Mouse (Mus musculus) gastrocnemius, adult 8-10 months (tissue): ENCODE measurements around the gene Cmklr1. TPM values are rescaled to one million over a fixed set of nuclear protein-coding genes. Genes with fewer than 3 reads are reported as not detected.

Source experiments
- DNase-seq, 2 experiments: peaks; one replicate each; pipeline ENCODE4 v3.0.0; 2022; ENCODE audit warnings: low spot score in 2 of 2
- total RNA-seq, 4 experiments: library from RNA; stranded (reverse); gene quantifications; 2 replicates each; pipeline ENCODE4 v1.2.4; 2022

Cmklr1 gene
- total RNA-seq, 4 experiments from 2014 or later, result 6.6 to 11.3 (median 8.4) TPM

DNA sequence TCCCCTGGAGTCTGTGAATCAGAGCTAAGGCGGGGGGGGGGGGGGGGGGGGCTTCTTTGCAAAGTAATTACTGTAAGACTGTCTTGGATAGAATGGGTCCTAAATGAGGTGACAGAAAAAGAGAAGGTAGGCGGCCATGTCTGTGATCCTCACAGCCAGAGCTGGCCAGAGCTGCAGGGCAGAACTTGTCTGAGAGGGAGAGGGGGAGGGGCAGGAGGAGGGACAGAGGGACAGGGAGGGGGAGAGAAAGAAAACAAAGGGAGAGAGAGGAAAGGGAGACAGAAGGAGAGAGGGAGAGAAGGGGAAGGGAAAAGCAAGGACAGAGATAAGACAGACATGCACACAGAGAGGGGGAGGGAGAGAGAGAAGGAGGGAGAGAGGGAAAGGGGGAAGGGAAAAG, 27.2 kb downstream of the Cmklr1 start:
- DNase-seq, result no peak

DNA sequence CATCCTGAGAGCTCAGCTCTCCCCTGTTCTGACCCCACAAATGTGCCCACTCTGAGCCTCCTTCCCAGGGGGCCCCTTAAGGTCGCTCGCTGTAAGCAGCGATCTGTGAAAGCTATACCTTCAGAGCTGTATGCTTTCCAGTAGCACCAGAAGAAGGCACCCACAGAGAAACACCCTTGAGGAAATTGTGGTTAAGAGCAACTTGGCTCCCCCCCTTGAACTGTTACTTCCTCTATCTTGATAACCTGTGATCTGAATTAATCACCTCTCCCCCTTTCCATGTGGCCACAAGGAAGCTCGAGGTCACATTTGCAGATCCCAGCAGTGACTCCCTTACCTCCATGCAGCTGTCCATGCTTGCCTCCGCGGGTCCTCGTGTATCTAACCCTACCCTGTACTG, 29.2 kb downstream of the Cmklr1 start:
- DNase-seq, result no peak

DNA sequence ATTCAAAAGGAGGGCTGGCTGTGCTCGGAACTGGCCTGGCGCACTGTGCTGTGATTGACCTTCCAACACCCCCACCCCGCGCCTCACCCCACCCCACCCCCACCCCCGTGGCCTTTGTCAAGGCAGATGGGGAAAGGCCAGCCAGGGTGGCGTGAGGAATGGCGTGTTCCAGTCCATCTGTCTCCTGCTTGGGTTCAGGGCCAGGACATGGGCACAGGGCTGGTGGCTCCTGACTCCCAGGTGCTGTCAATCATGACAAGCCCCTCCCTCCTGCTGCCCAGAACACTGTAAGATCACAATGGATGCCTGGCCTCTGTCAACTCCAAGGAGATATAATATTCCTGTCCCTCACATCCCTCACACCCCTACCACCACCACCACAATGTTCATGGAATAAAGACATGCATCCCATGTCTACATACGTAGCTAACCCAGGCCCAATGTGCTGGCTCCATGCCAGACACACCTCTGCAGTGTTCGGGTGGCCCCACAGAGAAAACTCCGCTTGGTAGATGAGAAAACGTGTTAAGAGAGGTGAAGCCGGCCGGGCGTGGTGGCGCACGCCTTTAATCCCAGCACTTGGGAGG, 30.0 kb downstream of the Cmklr1 start:
- DNase-seq, result no peak

DNA sequence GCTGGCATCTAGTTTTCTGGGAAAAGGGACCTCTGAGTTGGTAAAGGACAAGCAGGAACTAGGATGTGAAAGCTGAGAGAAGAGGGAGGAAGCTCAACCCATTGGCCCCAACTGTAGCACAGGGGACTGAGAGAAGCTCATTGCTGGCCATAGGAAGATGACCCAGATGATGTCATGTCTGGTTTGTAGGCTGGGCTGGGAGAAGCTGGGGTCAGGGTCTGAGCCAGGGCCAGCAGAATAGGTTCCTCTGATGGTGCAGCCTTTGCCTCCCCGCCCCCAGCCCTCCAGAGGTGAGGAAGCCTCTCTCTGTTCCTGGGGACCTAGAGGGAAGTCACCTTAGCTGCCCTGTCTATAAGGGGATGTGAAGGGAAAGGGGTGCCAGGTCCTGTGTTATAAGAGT, 31.1 kb downstream of the Cmklr1 start:
- no peak for DNase-seq

DNA sequence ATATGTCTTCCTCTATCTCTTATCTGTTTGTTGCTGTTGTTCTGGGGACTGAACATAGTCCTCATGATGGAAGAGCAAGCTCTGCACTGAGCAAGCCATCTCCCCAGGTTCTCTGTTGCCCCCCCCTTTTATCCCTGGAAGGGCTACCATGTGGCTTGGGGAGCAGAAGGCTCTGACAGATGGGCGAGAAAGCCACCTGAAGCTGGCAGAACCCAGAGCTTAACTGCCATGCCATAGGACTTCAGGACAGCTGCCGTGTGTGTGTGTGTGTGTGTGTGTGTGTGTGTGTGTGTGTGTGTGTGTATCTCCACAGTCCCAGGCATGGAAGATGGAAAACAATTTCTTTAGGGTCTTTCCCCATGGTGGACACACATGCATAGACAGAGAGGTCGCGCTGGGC, 31.5 kb downstream of the Cmklr1 start:
- no peak for DNase-seq

DNA sequence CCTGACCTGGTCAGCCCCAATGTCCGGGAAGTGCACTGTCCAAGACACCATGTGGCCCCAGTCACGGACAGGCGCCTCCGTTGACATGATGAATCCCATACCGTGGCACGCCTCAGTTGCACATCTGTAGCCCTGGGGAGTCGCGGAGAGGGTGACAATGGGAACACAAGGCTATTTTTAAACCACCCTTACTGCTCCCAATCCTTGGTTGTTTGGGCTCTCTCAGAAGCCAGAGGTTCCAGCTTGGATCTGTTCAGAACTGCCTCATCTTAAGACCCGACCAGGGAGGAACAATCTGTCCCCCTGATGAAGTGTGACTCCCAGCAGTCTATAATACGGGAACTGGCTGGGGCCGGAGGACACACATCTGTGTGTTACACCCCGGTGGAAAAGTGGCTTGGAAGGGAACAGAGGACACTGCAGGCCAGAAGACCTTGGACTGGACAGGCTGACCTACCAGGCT, 38.4 kb downstream of the Cmklr1 start:
- DNase-seq, result peak in 1 of 2 experiments; percentile 31

DNA sequence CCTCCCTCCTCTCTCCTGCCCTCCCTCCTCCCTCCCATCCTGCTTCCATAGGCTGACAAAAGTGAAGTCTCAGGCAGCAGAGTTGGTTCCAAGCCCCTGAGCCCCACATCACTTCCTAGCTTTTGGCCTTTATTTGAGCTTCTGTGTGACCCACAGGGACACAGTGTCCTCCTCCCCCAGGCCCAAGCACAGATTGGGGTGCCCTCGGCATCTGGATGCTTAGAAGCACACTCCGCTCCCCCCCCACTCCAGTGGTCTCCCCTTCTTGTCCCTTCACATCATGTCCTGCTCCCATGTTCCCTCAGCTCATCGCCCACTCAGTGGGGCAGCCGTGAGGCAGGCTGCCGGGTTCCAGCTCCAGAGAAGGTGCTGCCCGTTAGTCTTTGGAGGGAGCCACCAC, 39.1 kb downstream of the Cmklr1 start:
- DNase-seq, result no peak

DNA sequence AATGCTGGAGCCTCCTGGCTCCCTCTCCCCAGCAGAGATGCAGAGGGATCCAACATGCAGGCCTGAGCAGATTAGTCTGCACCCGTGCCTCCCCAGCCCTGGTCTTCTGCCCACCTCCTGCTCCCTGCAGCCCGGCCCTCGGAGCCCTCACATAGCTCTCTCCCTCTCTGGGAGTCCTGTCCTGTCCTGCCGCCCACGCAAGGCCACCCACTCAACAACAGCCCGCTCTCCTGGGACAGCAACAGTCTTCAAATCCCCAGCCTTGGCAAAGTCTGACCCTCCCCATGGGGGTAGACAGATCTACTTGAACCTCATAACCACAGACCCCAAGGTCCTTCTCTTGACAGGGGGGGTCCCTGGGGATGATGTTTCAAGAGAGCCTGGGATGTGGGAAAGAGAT, 39.7 kb downstream of the Cmklr1 start:
- no peak for DNase-seq

DNA sequence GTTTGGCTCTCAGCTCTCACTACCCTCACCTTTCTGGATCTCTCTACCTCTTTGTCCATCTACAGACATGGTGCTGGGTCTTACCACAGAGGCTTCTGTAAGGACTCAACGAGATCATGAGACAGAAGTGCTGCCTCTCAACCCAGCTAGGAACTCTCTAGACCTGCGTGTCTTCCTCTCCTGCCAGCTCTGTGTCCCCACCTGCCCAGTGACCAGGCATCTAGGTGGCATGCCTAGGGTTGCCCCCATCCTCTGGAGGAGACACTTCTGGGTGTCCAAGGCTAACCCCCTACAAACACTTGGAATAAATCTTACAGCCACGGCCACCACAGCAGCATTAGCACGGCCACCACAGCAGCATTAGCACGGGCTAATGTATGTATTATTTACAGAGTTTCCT, 40.3 kb downstream of the Cmklr1 start:
- DNase-seq, result no peak

DNA sequence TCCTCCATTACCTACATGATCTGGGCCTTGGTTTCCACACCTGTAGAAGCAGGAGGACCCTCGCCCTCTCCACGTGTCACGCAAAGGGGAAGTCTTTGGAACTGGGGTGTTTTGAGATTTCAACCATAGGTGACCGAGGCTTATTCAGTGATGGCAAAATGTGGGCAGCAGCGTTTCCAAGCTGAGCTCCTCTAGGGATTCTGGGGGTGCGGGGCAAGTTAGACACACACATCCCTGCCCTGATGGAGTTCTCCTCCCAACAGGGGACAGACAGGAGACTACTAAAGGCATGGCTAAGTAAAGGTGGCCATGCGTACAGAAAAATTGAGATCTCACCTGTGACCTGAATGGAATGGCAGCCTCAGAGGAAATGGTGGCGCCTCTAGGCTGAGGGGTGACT, 41.7 kb downstream of the Cmklr1 start:
- DNase-seq, result no peak

DNA sequence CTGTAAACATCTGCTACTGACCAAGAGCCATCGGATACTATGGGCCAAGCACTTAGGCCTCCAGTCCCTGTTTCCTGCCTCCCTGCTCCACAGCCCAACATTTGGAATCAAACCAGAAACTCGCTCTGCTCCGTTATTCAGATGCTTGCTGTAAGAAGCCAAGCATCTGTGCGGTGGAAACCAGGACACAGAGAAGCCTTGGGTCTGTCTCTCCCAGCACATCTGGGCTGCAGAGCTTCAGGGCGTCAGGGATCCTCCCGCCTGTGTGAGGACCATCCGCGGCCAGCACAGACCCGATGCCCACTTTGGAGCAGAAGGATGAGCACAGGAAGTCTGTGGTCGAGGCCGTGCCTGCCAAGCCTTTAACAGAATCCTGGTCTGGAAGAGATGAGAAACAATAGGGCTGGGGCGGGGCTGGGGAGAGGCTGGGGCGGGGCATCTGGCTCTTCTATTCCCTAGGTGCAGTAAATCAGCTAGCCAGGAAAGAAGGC, 42.2 kb downstream of the Cmklr1 start:
- peak in 1 of 2 experiments; percentile 50 for DNase-seq

DNA sequence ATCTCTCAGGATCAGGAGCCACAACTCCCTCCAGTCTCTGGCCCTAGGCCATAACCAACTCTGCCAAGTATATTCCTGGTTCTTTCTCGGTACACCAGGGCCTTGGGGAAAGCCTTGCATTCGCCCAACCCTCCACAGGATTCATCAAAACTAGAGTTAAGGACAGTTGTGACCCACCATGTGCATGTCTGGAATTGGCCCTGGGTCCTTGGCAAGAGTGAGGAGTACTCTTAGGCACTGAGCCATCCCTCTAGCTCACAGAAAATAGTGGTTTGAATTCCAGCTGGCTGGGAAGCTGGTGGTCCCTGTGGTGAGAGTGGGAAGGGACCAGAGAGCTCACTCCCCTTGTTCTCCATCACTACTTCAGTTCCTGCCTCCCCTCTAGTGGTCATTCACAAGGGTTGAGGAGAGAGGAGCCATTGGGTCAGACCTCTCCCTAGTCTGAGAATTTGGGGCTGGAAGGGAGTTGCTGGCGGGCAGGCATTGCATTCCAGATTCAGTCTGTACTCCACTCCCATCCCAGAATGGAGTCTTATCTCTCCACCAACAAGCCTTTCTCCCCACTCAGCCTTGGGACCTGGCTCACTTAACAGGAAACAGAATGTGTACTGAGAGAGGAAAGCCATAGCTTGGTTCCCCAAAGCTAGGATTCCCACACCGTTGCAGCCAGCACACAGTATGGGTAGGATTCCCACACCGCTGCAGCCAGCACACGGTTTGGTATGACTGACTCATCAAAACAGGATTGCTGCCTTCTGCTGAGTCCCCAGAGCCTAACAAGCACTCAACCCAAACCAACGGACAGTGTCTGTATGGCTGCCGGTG, 43.1 kb downstream of the Cmklr1 start:
- peak in 1 of 2 experiments; percentile 27 for DNase-seq

DNA sequence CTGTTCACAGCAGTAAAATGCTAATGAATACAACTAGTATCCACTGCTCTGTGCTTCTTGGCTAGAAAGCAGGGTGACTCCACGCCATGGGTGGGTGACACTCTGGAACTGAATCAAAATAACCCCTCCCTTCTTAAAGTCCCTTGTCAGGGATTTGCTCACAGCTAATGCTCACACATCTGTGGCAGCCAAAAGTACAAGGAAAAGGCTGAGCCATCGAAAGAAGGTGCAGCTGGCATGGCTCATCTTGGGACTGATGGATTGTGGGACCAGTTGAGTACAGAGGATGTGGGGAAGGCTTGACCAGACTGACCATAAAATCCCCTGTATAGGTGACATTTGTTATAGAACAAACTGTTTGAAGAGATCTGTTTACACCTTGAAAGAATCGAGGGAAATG, 44.1 kb downstream of the Cmklr1 start:
- DNase-seq, result no peak

DNA sequence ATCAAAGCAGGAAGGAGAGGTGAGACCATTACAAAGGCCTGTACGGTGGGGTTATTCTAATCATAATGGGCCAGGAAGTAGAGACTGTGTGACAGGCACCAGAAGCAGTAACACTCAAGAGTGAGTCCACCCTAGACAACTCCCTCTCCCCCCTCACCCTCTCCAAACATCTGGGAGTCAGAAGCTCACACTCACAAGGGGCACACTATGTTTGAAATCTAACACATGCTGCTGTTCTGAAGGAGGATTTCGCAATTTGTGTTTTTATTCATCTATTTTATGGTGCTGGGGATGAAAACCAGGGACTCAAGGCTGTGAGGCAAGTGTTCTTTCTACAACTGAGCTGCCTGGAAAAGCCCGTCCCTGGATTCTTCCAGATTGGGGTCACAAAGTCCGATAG, 45.5 kb downstream of the Cmklr1 start:
- no peak for DNase-seq

DNA sequence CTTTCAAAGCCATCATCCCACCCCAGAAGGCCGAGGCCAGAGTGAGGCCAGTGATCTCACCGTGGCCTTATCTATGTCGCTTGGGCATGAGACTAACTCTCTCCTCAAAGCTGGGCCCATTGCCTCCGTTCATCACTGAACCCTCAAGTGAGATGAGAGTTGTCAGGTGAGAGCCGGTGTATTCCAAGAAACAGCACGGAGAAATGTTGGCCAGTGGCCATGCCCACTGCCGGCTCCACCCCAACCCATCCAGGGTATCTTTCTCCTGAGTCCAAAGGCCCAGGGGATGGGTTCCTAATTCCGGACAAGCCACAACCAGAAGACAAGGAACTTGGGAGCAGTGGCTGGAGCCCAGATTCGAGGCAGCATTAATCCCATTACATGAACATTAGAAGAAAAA, 46.8 kb downstream of the Cmklr1 start:
- DNase-seq, result no peak

DNA sequence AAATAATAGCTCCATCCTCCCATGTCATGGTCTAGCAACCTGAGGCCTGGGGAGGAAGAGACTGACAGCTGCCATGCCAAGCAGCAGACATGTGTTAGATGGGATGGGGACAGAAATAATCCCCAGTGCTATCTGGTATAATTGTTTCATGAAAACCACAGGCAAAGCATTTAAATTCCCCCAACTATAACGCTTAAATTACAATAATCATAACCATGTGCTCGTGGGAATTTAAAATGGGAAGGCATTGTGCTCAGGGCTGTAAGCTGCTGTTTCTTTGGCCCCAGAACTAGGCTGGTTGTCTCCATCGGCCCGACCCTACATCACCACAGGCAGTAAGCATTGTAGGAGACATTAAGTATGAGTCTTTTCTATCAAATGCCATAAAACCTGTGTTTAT, 49.4 kb downstream of the Cmklr1 start:
- no peak for DNase-seq

DNA sequence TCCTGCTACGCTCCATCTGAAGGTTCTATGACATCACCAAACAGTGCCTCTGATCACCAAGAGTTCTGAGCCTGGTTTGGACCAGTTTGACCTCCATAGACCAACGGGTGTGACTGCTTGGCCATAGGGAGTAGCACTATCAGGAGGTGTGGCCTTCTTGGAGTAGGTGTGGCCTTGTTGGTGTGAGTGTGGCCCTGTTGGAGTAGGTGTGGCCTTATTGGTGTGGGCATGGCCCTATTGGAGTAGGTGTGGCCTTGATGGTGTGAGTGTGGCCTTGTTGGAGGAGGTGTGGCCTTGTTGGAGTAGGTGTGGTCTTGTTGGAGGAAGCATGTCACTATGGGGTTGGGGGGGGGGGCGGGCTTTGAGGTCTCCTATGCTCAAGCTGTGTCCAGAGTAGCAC, 50.0 kb downstream of the Cmklr1 start:
- DNase-seq, result no peak

DNA sequence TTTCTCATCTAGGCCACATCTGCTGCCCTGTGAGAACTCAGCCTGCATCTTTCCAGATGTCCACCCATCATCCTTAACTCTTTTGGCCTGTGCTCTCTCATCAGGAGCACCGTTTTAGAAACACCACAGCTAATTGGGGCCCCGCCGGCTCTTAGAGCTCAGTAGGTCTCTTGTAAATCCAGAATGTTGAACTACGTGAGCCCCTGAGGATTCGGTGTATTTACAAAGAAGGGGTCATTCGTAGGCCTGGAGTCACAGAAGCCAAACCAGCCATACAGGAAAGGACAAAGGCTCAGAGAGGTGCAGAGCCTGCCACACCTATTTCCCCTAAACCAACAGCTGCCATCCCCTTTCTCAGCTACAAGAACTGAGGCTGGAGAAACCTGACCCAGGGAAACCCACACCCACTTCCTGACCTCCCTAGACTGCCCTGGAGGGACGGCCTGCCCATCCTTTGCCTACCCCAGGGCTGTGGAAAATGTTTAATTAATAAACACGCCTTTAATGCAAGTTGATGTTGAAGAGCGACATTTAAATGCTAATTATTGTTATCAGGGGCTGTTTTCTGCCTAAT, 53.4 kb downstream of the Cmklr1 start:
- no peak for DNase-seq

DNA sequence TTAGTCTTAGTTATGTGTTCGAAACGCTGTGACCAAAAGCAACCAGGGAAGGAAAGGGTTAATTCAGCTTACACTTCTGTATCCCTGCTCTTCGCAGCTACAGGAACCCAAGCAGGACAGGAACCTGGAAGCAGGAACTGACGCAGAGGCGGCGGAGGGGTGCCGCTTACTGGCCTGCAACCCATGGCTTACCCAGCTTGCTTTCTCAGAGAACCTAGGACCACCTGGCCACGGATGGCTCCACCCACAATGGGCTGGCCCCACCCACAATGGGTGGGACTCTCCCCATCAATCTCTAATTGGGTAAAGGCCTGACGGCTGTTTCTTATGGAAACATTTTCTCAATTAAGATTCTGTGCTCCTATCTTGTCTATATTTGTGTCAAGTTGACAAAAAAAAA, 54.0 kb downstream of the Cmklr1 start:
- no peak for DNase-seq

DNA sequence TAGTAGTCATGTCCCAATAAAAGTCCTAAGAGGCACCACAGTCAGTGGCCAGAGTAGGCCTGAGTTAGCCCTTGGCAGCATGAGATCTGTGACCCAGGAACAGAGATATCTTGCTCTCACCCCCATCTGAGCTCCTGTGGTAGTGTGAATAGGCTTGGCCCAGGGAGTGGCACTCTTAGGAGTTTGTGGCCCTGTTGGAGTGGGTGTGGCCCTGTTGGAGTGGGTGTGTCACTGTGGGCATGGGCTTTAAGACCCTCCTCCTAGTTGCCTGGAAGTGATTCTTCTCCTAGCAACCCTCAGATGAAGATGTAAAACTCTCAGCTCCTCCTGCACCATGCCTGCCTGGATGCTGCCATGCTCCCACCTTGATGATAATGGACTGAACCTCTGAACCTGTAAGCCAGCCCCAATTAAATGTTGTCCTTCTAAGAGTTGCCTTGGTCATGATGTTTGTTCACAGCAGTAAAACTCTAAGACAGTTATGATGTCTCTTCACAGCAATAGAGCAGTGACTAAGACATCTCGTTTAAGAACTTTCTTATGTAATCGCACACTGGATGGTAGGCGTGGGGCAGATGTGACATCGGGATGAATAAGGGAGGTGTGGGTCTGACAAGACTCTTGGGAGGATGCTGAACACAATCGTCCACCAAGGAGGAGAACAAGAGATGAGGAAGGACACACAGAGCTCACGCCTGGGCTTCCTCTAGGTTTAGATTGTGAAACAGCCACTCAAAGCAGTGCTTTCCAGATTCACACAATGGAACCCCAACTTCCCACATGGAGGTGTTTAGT, 56.1 kb downstream of the Cmklr1 start:
- DNase-seq, result no peak

DNA sequence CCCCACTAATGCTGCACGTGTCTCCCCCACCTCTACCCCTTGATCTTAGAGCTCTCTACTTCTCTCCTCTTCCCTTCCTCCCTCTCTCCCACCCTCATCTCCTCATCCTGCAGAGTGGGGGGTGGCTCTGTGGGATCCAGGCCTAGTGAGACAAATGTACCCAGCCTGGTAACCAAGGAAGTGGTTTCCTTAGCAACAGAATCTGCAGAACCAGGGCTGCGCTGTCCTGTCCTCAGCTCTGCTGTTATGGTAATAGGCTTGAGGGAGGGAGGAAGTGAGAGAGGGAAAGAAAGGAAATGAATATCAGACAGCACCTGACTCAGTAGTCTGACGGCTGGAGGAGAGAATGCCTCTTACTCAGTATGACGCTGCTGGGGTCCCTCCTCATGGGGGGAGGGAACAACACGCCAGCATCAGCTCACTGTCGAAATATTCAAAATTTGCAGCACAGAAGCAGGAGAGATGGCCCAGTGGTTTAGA, 58.4 kb downstream of the Cmklr1 start:
- no peak for DNase-seq

DNA sequence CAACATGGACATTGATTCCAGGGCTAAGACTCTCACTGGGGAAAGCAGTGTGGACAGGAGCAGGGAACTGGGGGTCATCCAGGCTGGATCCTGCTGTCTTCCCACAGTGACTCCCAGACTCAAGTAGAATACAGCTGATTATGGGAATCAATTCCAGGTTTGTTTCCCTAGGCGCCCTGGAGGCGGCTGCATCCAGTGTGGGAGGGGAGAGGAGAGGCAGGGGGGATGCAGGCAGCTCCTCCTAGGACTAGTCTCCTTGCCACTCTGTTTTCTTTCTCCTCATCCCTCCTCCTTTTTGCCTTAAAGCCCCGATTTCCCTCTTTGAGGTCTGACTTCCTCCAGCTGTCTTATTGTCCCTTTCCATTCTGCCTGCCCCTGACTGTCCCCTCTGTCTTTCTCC, 59.1 kb downstream of the Cmklr1 start:
- no peak for DNase-seq
